Mouse (Mus musculus) G1E-ER4 (cell line): ENCODE measurements around the gene Lypd4. TPM values are rescaled to one million over a fixed set of nuclear protein-coding genes. Genes with fewer than 3 reads are reported as not detected.

ENCODE experiments used
- GATA1 ChIP-seq: IDR thresholded peaks from one replicate; pipeline ENCODE4 v1.8.0; 2012; ENCODE audit warnings: low read length, inconsistent platforms
- polyA plus RNA-seq: library from polyadenylated mRNA; stranded (reverse); fragments of >175 nt; gene quantifications from 2 replicates; pipeline ENCODE4 v1.2.3, GENCODE M21; 2012

Lypd4 gene
- not detected in 2 replicates for polyA plus RNA-seq

GRCm38 (mm10) chr7:24869532-24870165, at the start of gene Lypd4, which contains the start of gene Dmrtc2:
Gene Lypd4 (minus strand): TSS chr7:24869941.
Gene Dmrtc2 (plus strand): TSS chr7:24870057.
- no peak for TF ChIP-seq GATA1

DNA sequence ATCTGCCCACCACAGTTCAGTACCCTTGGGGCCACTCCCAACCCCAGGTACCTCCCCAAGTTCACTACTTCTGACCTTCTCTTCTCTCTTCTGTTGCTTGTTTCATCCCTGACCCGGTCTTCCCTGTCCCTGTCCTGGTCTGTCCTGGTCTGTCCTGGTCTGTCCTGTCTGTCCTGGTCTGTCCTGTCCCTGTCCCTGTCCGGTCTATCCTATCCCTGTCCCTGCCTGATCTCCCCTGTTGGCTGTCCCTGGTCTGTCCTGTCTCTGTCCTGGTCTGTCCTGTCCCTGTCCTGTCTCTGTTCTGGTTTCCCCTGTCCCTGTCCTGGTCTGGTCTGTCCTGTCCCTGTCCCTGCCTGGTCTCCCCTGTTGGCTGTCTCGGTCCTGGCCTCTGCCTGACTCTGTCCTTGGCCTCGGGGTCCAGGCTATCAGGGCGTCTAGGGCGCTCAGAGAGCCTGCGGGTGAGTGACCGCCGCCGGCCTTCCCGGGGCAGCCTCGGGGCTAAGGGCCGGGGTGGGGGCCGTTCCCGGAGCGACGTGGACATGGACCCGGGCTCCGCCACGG, 49.1 kb upstream of the Lypd4 start:
- TF ChIP-seq GATA1 = no peak

DNA sequence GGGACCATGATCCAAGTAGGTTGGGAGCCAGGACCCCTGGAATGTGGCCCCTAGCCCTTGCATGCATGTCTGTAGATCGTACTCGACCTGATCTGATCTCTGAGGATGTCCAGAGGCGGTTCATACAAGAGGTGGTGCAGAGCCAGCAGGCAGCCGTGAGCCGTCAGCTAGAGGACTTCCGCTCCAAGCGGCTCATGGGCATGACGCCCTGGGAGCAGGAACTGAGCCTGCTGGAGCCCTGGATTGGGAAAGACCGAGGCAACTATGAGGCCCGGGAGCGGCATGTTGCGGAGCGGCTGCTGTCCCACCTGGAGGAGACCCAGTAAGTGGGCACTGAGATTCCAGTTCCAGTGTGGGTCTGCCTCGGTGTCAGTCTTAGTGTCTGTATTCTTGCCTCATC, 42.7 kb upstream of the Lypd4 start:
- TF ChIP-seq GATA1 = no peak

- TF ChIP-seq GATA1 = no peak
Measured at GRCm38 (mm10) chr7:24907211-24907748, 37.5 kb upstream of the Lypd4 start.

DNA sequence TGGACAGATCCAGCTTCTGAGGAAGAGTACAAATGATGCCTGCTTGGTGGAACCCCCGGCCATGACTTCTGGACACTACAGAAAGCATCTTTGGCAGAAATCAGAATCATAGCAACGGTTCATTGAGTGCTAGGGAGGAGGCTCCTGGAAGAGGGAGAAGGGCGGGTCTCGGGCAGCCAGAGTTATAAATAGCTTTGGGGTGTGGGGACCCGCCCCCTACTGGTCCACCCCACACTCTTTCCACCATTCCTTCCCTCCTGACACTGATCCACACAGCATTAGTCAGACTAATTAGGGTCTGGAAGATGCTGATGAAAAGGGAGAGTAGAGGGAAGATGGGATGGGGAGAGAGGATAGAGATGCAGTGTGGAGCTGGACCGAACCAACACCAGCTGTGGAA, 36.8 kb upstream of the Lypd4 start:
- TF ChIP-seq GATA1 = no peak

DNA sequence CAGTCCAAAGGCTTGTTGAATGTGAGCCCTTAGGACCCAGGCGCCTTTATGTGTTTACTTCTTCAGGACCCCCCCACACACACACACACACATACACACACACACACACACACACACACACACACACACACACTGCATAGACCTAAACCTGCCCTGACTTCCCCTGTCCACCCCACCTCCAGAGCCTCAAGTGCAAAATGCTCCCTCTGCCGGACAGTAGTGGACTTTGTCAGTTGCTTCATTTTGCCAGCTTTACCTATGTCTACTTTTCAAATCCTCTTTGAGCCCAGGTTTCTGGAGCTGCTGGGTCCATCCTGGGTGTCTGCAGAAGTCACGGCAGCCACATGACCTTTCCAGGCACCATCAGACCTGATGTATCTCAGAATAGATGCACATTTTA, 35.2 kb upstream of the Lypd4 start:
- TF ChIP-seq GATA1 = no peak

- TF ChIP-seq GATA1 = no peak
Measured at GRCm38 (mm10) chr7:24904070-24904483, 34.3 kb upstream of the Lypd4 start.

DNA sequence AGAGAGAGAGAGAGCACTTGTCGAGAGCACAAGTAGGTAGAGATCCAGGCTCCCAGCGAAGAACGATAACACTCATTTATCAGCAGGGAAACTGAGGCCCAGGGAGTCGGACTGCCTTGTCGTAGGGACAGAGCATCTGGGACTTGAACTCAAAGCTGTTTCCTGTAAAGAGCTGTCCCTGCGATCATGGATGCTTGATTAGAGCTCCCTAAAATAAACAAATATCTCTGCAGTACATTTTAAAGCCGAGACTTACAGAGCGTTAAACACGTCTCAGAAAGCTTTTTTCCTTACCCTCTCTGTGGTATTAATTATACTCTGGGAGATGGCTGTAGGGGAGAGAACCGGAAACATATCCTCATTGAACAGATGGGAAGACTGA, 33.7 kb upstream of the Lypd4 start:
- TF ChIP-seq GATA1 = no peak

DNA sequence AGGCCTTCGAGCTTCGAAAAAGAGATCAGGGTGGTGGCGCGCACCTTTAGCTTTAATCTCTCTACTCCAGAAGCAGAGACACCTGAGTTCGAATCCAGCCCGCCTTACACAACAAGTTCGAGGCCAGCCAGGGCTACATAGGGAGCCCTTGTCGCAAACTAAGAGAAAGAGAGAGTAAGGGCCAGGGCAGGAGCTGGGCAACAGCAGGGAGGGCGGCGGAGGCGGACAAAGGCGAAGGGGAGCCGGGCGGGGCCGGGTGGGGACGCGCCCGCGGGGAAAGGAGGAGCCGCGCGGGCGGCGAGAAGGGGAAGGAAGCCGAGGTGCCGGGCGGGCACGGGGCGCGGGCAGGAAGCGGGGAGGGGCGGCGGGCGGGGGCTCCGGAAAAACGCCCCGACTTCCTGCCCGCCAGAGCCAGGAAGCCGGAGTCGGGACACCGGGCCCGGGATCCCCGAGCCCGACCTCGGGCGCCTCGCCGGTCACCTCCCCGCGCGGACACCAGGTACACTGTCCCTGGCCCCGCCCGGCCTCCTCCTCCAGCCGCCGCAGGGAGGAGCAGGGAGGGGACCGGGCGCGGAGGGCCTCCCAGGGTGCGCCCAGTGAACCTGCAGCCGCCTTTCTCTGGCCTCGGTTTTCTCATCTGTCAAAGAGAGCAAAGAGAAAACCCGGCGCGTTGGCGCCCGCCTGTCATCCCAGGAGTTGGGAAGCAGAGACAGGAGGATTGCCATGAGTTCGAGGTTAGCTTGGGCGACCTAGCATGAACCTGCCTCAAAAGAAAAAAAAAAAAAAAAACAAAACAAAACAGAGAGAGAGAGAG, 33.1 kb upstream of the Lypd4 start, which contains the start of gene Arhgef1:
Gene Arhgef1 (plus strand): TSS at position 283 of the 814 bp plus-strand sequence.
- no peak for TF ChIP-seq GATA1

- no peak for TF ChIP-seq GATA1
Measured at GRCm38 (mm10) chr7:24902264-24902629, 32.5 kb upstream of the Lypd4 start.

GRCm38 (mm10) chr7:24901842-24902241, 32.1 kb upstream of the Lypd4 start:
- TF ChIP-seq GATA1 = no peak

GRCm38 (mm10) chr7:24901114-24901513, 31.4 kb upstream of the Lypd4 start:
- TF ChIP-seq GATA1 = no peak

DNA sequence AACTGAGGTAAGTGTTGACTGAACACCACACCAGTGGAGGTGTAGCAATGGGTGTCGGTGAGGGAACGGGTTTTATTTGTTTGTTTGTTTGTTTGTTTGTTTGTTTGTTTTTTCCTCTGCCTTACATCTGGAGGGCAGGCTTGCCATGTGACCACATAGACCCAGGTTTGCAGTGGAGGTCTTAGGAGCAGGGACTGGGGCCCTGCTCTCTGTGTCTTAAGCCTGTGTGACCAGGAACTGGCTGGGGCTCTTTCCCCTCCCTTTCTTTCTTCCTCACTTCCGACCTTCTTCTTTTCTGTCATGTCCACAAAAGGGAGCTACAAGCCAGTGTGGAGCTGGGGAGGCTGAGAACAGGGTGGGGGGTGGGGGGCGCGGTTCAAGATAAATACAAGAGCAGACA, 28.2 kb upstream of the Lypd4 start:
- TF ChIP-seq GATA1 = no peak

- TF ChIP-seq GATA1 = no peak
Measured at GRCm38 (mm10) chr7:24897224-24897623, 27.5 kb upstream of the Lypd4 start, which contains the start of gene Cd79a. Gene Cd79a (plus strand): TSS chr7:24897381.

GRCm38 (mm10) chr7:24896269-24896668, 26.5 kb upstream of the Lypd4 start:
- TF ChIP-seq GATA1 = no peak

DNA sequence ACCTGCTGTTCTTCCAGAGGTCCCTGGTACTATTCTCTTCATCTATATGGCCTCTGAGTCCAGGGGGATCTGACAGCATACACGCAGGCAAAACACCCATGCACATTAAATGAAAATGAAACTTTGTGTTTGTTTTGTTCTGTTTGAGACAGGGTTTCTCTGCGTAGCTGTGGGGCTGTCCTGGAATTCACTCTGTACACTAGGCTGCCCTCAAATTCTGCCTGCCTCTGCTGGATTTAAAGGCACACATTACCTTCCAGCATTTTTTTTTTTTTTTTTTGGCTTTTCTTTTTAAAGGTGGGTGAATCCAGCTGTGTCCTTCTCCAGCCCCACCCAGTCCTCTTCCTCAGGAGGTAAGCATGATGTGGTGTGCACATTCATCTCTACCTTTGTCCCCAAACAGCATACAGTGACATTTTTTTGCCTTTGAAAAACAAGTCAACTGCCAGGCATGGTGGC, 22.4 kb upstream of the Lypd4 start:
- TF ChIP-seq GATA1 = no peak
